Mouse (Mus musculus): Measurements from ENCODE around the gene Arap1.

Arap1 gene

DNA sequence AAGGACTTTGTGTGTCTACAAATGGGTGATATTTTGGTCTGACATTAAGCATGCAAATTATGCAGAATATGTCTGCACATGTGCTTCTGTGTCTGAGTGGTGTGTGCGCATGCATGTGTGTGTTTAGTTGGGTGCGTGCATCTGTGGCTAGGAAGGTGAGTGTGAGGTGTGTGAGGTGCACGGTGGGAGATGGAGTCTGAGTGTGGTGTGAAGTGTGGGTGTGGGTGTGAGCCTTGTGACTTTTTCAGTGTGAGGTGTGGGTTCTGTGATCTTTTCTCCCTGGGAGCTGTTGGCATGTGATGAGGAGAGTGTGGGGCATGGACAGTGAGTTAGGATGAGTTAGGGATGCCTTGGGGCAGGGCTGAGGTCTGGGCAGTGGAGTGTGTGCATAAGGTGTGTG is 105.4 kb downstream of the Arap1 start:
- peak in 1 of 2 experiments; percentile 23 for DNase-seq

DNA sequence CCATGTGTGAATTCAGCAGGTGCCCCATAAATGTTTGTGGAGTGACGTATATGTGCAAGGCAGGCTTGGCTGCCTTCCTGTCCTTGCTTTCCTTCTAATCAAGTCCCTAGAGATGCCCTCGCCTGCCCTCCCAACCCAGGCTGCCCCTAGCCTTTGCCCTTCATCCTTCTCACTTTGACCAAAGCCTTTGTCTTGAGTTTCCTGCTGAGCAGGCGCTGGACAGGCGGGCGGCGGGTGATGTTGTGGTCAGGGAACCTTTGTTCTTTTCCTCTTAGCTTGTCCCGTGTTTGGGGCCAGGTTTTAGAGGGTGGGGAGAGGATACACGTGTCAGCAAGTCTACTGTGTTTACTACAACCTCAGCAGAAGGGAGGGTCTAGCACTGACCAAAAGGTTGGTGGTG is 105.9 kb downstream of the Arap1 start:
- DNase-seq = no peak

DNA sequence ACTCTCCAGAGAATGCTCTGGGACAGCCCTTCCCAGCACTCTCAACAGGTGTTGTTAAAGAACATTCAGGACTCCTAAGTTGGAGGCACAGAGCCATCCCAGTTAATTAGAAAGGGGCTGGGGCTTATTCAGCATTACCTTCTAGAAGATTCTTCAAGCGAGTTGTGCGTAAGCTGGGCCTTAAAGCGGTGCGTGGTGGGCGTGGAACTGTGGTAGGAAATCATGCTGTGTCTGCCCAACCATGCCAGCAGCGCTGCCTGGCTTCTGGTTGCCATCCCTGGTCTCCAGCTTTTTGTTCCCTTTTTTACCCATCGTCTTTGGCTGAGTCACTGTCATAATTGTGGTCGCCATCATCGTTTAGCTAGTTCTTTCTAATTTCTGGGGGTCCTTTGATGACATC is 106.6 kb downstream of the Arap1 start:
- peak; percentile 72 to 79 for DNase-seq

DNA sequence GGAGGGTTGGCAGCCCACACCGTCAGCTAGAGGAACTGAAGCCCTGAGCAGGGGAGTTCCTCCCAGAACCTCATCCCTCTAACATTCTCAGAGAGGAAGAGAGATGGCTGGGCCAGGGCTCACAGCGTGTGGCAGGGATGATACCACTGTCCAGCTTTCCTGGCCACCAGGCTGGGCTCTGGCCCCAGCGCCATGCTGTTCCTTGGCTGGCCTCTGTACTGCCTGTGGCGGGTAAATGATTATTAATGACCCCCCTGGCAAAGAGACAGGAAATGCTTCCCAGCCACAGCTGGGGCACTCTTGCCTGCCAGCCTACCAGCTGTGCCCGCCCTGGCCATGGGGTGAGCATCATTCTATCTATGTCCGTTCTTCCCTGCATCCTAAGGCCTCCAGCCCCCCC is 107.3 kb downstream of the Arap1 start:
- DNase-seq = no peak

DNA sequence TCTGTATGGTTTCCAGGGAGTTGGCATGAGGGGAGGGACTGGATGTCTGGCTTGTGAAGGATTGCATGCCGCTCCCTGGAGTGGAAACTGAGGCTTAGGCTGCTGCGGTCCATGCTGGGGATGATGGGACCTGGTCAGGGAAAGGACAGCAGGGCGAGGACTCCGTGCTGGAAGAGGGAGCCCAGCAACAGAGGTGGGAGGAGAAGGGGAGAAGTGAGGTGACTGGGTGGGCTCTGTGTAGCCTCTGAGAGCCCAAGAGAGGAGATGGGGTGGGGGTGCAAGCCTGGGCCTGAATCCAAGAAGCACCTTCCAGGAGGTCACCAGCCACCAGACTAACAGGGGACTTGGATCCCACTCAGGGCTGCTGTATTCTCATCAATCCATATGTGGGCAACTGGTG is 108.5 kb downstream of the Arap1 start:
- DNase-seq = no peak

DNA sequence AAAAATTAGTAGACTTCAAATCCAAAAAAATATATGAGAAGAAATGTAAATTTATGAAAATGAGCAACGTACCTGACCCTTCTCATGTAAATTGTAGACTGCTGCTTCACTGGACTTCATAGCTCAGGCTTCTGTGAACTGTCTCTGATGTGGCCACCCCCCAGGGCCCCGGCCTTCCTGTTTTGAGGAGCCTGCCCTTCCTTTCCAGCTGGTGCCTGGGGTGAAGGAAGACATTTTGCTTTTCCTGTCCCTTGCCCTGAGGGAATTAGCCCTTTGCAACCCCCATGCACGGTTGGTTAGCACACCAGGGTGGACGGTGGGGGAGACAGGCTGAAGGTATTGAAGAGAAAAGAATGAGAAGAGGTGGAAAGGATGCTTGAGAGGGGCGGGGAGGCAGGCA is 108.9 kb downstream of the Arap1 start:
- DNase-seq = peak; percentile 52 to 59

DNA sequence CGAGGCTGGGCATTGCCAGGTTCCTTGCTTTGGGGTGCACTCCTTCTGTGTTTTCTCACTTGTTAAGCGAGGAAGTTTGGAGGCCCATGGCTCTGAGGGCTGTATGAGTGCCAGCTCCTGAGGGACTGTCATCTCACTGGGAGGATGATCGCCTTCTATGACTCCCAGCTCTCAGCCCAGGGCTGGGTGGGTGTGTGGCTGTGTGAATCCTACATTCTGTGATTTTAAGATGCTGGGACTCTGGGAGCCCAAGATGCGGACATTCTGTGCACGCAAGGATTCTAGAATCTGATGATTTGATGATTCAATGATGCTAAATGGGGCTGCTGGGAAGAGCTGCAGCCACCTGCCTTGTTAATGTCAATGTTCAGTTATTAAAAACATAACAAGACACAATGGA is 109.4 kb downstream of the Arap1 start:
- no peak for DNase-seq

DNA sequence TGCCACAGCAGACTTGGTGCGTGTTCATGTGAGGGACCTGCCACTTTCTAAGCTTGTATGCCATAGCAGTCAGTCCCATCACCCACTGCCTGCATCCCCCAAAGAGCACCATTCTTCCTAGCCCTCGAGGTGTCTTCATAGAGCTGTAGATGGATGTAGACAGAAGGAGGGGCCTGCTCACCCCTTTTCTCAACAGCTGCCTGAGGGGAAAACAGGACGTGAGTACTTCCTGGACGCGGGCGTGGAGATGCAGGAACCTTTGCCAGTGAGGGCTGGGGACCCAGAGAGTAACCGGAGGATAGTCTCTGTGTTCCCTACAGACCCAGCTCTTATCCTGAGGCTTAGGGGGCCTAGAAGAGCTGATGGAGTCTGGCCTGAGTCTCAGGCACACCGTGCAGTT is 109.9 kb downstream of the Arap1 start:
- no peak for DNase-seq

DNA sequence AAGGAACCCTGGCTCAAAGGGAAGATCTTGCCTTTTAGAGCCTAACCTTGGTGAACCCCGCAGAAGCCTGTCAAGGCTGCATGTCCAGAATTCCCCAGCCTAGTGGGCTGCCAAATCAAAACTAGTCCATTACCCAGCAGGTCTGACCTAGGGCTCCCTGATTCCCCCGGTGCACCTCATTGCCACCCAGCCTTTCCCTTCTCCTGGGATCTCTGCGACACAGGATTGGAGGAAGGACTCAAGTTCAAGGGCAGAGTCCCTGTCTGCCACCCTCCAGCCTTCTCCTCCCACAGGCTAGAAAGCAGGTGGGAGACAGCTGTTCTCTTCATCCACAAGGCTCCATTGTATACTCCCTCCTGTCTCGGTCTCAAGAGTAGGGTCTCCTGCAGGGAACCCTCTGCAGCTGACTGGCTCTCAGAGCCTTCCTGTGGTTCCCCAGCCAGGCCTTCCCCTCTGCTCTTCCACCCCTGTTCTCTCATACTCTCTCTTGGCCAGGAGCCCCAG is 110.5 kb downstream of the Arap1 start:
- no peak for DNase-seq

DNA sequence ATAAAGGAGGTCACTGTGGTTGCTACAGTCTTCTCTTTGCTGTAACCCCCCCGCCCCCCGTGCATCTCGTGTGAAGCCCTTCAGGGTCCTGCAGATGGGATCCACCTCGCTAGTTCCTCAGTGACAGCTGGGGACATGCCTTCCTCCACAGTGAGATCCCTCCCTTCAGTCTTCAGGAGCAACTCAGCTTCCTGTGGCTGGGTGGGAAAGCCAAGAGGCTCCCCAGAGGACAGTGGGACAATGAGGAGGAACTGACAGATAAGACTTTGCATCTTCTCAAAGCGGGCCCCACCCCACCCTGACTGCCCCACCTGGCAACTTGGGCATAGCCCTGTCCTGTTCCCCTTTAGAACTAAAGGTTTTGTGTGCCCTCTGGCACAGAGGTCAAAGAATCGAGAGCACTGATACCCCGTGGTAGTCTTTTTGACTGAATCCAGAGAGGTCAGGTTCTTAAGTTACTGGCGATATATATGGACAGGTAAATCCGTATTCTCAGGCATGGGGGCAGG is 111.5 kb downstream of the Arap1 start:
- DNase-seq = peak in 1 of 2 experiments; percentile 50

DNA sequence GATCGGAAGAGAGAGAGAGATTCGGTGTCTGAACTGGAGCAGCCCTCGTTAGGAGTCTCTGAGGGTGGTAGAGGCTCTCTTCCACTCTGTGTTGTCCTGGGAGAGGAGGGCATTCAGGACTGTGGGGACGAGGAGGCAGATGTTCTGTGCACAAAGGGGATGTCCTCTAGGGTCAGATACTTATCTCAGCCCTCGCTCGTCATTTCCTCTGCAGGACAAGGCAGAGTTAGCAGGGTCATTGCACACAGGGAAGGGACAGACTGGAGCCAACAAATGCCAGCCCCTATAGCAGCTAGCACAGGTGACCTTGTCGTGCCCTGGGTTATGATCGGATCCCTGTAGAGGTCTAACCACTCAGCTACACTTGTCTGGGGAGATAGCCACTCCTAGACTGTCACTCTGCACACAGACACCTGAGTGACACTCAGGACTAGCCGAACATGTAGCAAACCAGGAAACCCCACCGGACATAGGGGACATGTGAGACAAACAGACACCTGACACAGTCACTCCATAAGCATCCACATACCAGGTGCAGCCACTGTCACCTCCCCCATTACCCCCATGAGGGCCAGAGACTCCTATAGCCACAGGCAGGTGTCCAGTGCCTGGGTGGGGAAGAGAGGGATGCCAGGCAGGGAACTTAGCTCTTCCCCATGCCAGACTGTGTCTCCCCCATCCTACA is 112.2 kb downstream of the Arap1 start:
- DNase-seq = no peak

DNA sequence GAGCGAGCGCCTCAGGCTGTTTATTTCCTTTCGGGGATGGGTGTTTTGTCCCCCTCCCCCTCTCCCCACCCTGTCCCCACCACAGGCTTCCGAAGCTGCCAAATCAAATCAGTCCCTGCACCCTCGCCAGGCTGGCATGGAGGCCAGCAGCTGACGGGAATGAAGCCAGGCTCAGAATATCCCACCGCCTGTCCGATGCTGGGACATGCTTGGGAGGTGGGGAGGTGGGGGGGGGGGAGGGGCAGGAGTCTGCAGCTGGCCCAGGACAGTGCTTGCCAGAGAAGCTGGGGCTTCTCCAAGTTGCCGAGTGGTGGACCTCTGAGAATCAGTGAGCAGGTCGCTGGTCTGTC is 112.7 kb downstream of the Arap1 start:
- DNase-seq = no peak

DNA sequence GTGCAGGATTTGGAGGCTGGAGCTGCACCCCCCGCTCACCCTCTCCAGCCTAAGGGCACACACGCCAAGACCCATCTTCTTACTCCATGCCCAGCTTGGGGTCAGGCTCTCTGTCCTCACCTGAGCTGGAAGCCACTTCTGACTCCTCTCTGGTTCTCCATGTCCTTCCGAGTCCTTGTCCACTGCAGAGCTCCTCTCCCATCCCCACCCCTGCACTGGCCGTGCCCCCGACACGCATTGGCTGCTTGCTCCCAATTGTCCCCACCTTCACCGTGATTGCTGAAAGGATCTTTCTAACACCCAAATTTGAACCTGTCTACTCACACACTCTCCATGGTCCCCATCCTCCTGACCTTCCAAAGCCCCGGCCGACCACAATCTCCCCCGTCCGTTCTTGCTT is 113.7 kb downstream of the Arap1 start:
- no peak for DNase-seq

Measured in B cell, adult 2 months (primary cell).